Mouse (Mus musculus) liver, adult 2 months (tissue): ENCODE results near the gene Zc3h7b. TPM values are rescaled to one million over a fixed set of nuclear protein-coding genes. Genes with fewer than 3 reads are reported as not detected.

Experiments used
- DNase-seq: peaks from one replicate; pipeline ENCODE4 v3.0.0-alpha.2; 2011; ENCODE audit warnings: low read depth, low spot score; ENCODE audit errors: extremely low read depth
- H3K27ac ChIP-seq: fragments of 200-500 bp; replicated peaks from 2 replicates; pipeline ENCODE4 v1.5.1; 2012; ENCODE audit warnings: low read depth, mild to moderate bottlenecking, control low read depth, inconsistent platforms, low read length; ENCODE audit not compliant: insufficient read depth
- H3K27me3 ChIP-seq: fragments of 200-500 bp; 2 replicates; pipeline ENCODE4 v1.6.1; 2012; ENCODE audit warnings: mild to moderate bottlenecking, moderate library complexity, low read length, inconsistent platforms; ENCODE audit not compliant: control insufficient read depth, insufficient read depth
- H3K36me3 ChIP-seq: fragments of 200-500 bp; 2 replicates; pipeline ENCODE4 v1.6.1; 2012; ENCODE audit warnings: low read length, inconsistent platforms; ENCODE audit not compliant: control insufficient read depth, insufficient read depth
- H3K4me1 ChIP-seq: fragments of 200-500 bp; 2 replicates; pipeline ENCODE4 v1.6.1; 2011; ENCODE audit warnings: low read length; ENCODE audit not compliant: control insufficient read depth, insufficient read depth
- H3K4me3 ChIP-seq: fragments of 200-500 bp; 2 replicates; pipeline ENCODE4 v1.5.1; 2011; ENCODE audit warnings: low read depth, mild to moderate bottlenecking, control low read depth, low read length, moderate library complexity; ENCODE audit not compliant: insufficient read depth
- H3K79me2 ChIP-seq: fragments of 200-500 bp; 2 replicates; pipeline ENCODE4 v1.6.1; 2012; ENCODE audit warnings: inconsistent platforms, mild to moderate bottlenecking, low read length, moderate library complexity; ENCODE audit not compliant: control insufficient read depth, insufficient read depth
- H3K9ac ChIP-seq: fragments of 200-500 bp; 2 replicates; pipeline ENCODE4 v1.6.1; 2012; ENCODE audit warnings: low read depth, mild to moderate bottlenecking, control low read depth, inconsistent platforms, low read length
- CTCF ChIP-seq: fragments of 200-500 bp; IDR thresholded peaks from 2 replicates; pipeline ENCODE4 v1.5.1; 2011; ENCODE audit warnings: low read depth, low read length, control low read depth
- POLR2A ChIP-seq: fragments of 200-500 bp; IDR thresholded peaks from 2 replicates; pipeline ENCODE4 v1.6.1; 2011; ENCODE audit warnings: low read length, control low read depth; ENCODE audit not compliant: insufficient read depth; ENCODE audit errors: extremely low read depth
- WGBS: fragments of 180-500 bp; shearing (Covaris S2); methylation state at CpG from one replicate; pipeline ENCODE4 v1.1.7; 2018; 5-methylcytosine and 5-hydroxymethylcytosine counted together
- polyA plus RNA-seq: library from polyadenylated mRNA; depleted of rRNA; stranded (reverse); fragments of >200 nt; gene quantifications from 2 replicates; pipeline ENCODE4 v1.2.3, GENCODE M21; 2012
- total RNA-seq: library from RNA; depleted of rRNA; stranded (reverse); fragments of >200 nt; gene quantifications from 2 replicates; pipeline ENCODE4 v1.2.3, GENCODE M21; 2014

Zc3h7b gene
- total and polyA plus RNA-seq, 2 experiments = 7.4 to 13.1 TPM

- Histone ChIP-seq H3K4me3 (no peak overlapping the region), H3K9ac (no peak overlapping the region), H3K27me3 (no peaks in the 10 kb centered on the region), H3K27ac (no peak overlapping the region), H3K4me1 (no peaks in the 10 kb centered on the region), H3K36me3 (peaks cover 4% of the 10 kb centered on the region; the same call in 1 of the 2 replicates), H3K79me2 (no peaks in the 10 kb centered on the region)
- WGBS = 96% methylated on average over 13 of the region's 13 CpGs
- TF ChIP-seq POLR2A (no peak), CTCF (no peak)
- no peak for DNase-seq
Measured at GRCm38 (mm10) chr15:81787525-81787924, 42.7 kb downstream of the Zc3h7b start.

GRCm38 (mm10) chr15:81792444-81792843 lies 47.6 kb downstream of the Zc3h7b start:
- no peak for TF ChIP-seq POLR2A
- H3K27me3 ChIP-seq = no peaks in the 10 kb centered on the region
- H3K27ac ChIP-seq = no peak overlapping the region
- DNase-seq = no peak
- H3K4me3 ChIP-seq = no peak overlapping the region
- H3K9ac ChIP-seq = no peak overlapping the region
- WGBS = 92% methylated on average over 9 of the region's 9 CpGs
- H3K36me3 ChIP-seq = no peaks in the 10 kb centered on the region
- peaks cover 2% of the 10 kb centered on the region; the same call in 1 of the 2 replicates for H3K4me1 ChIP-seq
- no peaks in the 10 kb centered on the region for H3K79me2 ChIP-seq

GRCm38 (mm10) chr15:81796228-81796627 lies 51.4 kb downstream of the Zc3h7b start:
- no peaks in the 10 kb centered on the region for H3K27me3 ChIP-seq
- 54% methylated on average over 3 of the region's 3 CpGs for WGBS
- no peak overlapping the region for H3K4me3 ChIP-seq
- peaks cover 7% of the 10 kb centered on the region for H3K4me1 ChIP-seq
- peak; percentile 56 for DNase-seq
- H3K27ac ChIP-seq = no peak overlapping the region
- TF ChIP-seq POLR2A (no peak), CTCF (peak; percentile 54)
- no peak overlapping the region for H3K9ac ChIP-seq
- no peaks in the 10 kb centered on the region for H3K36me3 ChIP-seq
- H3K79me2 ChIP-seq = no peaks in the 10 kb centered on the region

- no peak for DNase-seq
- no peaks in the 10 kb centered on the region for H3K79me2 ChIP-seq
- 84% methylated on average over 6 of the region's 6 CpGs for WGBS
- no peak overlapping the region for H3K9ac ChIP-seq
- TF ChIP-seq POLR2A (no peak), CTCF (no peak)
- no peaks in the 10 kb centered on the region for H3K36me3 ChIP-seq
- peaks cover 14% of the 10 kb centered on the region for H3K4me1 ChIP-seq
- no peak overlapping the region for H3K4me3 ChIP-seq
- H3K27me3 ChIP-seq = no peaks in the 10 kb centered on the region
- no peak overlapping the region for H3K27ac ChIP-seq
Measured at GRCm38 (mm10) chr15:81797861-81798260, 53.0 kb downstream of the Zc3h7b start.

- Histone ChIP-seq H3K79me2 (no peaks in the 10 kb centered on the region; the same call in 1 of the 2 replicates), H3K27me3 (no peaks in the 10 kb centered on the region), H3K36me3 (no peaks in the 10 kb centered on the region), H3K9ac (no peak overlapping the region), H3K4me3 (no peak overlapping the region), H3K4me1 (peaks cover 14% of the 10 kb centered on the region), H3K27ac (no peak overlapping the region)
- TF ChIP-seq CTCF (no peak), POLR2A (no peak)
- 73% methylated on average over 4 of the region's 4 CpGs for WGBS
- DNase-seq = peak; percentile 50
Measured at GRCm38 (mm10) chr15:81798421-81798820, 53.6 kb downstream of the Zc3h7b start.

- Histone ChIP-seq H3K79me2 (peaks cover 13% of the 10 kb centered on the region; the same call in 1 of the 2 replicates), H3K9ac (no peak overlapping the region), H3K4me1 (peaks cover 29% of the 10 kb centered on the region), H3K36me3 (peaks cover 2% of the 10 kb centered on the region; the same call in 1 of the 2 replicates), H3K4me3 (no peak overlapping the region), H3K27me3 (no peaks in the 10 kb centered on the region), H3K27ac (no peak overlapping the region)
- DNase-seq = peak; percentile 70
- no peak for TF ChIP-seq CTCF
- TF ChIP-seq POLR2A = no peak
- WGBS = 43% methylated on average over 3 of the region's 3 CpGs
Measured at GRCm38 (mm10) chr15:81800391-81800790, 55.5 kb downstream of the Zc3h7b start.
